Mouse (Mus musculus) fat pad, adult 2 months (tissue): ENCODE data around the gene Tfrc.
"Not testable (repeated sequence)": the region's sequence is repeated elsewhere in the genome, so short reads cannot be mapped to it uniquely, and the experiment has no call there.

Experiments used
- DNase-seq: peaks from one replicate; pipeline ENCODE4 v3.0.0-alpha.2; 2011; ENCODE audit warnings: low read depth, low spot score; ENCODE audit errors: extremely low read depth

Tfrc gene

DNA sequence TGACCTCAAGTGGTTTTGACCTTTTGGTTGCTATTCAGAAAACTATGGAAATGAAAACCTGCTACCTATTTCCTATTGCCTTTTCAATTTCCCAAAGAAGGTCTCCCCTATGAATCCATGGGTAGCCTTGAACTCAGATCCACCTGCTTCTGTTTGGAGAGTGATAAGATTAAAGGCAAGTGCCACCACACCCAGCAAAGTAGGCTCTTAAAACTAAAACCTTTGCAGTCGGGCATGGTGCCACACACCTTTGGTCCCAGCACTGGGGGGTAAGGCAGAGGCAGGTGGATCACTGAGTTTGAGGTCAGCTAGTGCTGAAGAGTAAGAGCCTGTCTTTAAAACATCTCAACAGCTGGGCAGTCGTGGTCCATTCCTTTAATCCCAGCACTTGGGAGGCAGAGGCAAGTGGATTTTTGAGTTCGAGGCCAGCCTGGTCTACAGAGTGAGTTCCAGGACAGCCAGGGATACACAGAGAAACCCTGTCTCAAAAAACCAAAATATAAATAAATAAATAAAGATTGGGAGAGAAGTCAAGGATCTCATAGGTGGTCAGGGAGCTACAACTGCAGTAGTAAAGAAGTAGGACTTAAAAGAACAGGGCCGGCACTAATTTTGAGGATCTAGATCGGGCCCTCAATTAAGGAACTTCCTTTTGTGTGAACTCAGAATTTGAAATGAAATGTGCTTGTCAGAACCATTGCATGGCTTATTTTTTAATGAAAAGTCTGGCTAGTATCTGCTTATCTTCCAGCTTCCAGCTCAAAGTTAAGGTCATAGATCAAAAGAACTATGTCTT lies 1.9 kb downstream of the Tfrc start:
- DNase-seq: no peak

DNA sequence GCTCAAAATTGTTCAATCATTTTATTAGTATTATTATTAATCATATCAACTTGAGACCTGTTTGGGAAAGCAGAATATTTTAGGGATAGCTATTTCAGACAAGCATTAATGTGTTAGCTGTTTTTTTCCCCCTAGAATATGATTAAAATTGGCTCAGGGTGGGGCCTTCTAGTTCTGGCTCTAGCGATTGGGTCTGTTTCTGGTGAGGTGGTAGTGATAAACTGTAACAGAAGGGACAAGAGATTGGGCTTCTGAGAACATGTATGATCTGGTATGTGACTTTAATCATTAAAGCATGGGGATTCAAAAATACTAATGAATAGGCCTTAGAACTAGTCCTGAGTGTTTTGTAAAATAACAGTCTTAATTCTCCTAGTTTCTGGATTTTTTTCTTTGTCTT lies 3.3 kb downstream of the Tfrc start:
- DNase-seq: no peak

DNA sequence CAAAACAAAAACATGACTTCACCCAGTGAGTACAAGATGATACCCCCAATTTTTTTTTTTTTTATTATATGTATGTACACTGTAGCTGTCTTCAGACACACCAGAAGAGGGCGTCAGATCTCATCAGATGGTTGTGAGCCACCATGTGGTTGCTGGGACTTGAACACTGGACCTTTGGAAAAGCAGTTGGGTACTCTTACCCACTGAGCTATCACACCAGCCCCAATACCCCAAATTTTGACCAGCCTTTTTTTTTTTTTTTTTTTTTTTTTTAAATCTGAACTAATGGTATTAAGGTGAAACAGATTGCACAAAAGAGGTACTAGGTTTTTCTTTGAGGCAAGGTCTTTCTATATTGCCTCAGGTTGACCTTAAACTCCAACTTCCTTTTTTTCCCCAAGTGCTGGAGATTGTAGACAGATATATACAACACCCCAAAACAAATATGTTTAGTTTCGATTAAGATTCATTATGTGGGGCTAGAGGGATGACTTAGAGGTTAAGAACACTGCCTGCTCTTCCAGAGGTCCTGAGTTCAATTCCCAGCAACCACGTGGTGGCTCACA lies 4.6 kb downstream of the Tfrc start:
- DNase-seq: no peak

GRCm38 (mm10) chr16:32614047-32614446 lies 5.3 kb downstream of the Tfrc start:
- no peak for DNase-seq

- DNase-seq: no peak
These were observed 10.2 kb downstream of the Tfrc start for GRCm38 (mm10) chr16:32618946-32619345.

DNA sequence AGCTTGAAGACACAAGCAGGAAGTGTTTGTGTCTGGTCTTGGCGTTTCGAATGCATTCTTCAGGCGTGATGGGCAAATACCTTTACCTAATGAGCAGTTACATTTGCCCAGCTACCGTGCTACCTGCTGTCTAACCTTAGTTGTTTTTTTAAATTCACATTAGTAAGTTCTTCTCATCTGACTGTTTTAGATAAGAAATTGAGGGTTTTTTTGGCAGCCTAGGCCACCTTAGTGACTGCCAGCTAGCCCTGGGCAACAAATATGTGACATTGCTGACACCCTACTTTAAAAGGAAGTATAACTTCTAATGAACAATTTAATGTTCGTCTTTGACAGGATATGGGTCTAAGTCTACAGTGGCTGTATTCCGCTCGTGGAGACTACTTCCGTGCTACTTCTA lies 19.4 kb downstream of the Tfrc start:
- no peak for DNase-seq

- DNase-seq: no peak
These were observed 23.7 kb downstream of the Tfrc start for GRCm38 (mm10) chr16:32632328-32632824.

DNA sequence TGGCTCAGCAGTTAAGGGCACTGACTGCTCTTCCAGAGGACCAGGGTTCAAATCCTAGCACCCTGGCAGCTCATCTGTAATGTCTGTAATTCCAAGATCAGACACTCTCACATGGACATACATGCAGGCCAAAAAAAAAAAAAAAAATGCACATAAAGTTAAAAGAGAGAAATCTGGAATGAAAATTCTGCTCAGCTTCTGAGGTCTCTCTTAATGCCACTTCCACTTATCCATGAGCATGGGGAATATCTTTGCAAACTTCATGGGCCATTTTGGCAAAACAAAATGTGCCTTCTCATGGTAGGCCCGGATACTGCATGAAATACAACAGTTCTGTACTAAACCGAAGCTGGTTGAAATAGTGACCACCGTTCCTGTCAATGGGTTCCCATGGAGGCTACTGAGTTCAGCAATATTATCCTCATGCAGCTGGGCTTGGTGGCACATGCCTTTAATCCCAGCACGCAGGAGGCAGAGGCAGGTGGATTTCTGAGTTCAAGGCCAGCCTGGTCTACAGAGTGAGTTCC lies 24.8 kb downstream of the Tfrc start:
- DNase-seq: no peak

DNA sequence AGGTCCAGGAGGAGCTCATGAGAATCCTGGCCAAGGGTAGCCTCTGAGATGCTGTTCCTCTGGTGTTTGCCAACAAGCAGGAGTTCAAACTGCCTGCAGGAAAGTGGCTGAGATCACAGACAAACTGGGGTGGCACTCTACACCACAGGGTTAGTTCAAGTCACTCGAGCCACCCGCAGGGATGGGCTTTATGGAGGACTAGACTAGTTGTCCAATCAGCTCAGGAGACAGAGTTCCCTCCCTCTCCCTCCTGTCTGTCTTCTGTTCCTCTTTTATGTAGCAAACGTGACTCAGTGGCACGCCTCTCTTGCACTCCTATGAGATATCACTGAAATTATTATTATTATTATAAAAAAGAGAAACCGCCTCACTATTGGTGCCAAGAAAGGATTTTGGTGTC lies 25.5 kb downstream of the Tfrc start:
- DNase-seq: no peak

DNA sequence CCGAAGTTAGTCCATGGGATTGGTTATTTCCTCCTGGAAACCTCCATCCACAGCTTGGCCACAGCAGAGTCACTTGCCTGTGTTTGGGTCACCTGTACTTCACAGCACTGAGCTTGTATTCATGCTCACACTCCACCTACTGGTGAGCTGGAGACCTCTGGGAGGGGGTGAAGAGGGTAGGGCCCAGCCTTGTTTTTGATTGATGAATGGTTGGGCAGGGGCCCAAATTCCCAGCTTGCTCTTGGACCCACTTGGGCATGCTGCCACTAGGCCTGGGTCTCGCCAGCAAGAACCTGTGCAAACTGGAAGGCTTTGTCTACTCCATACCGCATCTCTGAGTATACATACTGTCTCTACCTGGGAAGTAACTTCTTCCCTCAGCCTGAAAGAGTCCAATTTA lies 26.6 kb downstream of the Tfrc start:
- DNase-seq: no peak

DNA sequence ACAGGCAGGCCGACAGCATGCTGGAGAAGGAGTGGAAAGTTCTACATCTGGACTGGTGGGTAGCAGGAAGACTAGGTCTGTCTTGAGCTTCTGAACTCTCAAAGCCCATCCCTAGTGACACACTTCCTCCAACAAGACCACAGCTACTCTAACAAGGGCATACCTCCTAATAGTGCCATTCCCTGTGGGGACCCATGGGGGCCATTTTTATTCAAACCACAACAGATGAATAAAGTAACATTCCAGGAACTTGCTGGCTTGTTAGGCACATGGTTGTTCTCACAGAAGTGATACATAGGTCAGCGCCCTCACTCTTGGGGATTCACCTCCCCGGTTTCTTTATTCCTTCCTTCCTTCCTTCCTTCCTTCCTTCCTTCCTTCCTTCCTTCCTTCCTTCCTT lies 27.6 kb downstream of the Tfrc start:
- DNase-seq: no peak

DNA sequence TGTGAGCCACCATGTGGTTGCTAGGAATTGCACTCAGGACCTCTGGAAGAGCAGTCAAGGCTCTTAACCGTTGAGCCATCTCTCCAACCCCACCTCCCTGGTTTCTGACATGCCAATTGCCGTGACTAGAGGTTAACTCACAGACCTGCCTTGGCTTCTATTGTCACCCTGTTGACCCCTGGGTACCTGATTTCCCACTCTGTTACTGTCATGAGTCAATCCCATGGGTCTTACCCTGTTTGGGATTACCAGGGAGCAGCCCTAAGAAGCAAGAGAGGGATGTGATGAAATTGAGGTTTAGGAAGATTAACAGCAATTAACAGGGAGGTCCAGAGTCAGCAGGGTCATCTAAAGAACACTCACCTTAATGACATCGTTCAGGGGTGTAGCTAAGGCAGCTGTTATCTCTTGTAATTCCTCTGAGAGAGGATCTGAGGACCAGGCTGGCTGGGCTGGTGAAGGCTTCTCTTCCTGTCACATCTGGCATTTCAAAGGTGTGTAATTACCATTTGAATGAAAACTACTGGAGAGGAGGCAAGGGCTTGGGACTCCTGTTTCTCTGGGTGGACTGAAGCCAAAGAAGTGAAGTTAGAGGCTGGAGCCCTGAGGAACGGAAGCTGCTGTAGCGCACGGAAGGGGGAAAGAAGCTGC lies 28.3 kb downstream of the Tfrc start:
- DNase-seq: no peak

DNA sequence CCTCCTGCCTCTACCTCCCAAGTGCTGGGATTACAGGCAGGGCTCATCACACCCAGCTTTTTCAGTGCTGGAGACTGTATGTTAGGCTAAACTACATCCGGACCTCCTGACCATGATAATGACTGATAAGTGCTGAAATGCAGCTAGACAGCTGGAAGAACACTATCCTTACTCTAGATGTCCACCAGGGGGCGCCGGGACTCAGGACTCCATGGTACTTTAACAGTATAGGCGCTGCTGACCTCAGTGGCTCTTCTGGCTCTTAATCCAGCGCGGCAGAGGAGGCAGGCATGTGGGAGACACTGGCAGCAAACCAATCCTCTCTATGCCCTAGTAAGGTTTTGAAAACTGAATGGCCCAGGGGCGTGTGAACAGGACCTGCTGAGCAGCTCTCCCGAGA lies 29.8 kb downstream of the Tfrc start:
- peak; percentile 85 for DNase-seq

DNA sequence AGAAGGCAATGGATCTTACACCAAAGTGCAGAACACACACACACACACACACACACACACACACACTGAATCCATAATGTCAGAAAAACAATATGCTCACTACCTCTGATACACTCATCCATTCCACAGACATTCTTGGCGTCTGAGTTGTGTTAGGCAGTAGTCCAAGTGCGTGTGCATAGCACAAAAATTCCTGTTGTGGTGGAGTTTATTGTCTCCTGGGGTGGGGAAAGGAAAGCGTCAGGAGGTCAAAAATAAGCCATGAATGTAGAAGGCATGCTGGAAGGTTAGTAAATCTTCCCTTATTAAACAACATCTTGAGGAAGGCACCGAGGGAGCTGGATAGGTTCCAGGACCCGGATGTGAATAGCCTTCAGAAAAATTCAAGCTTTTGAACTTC lies 31.4 kb downstream of the Tfrc start:
- DNase-seq: no peak

GRCm38 (mm10) chr16:32640683-32641082 lies 32.0 kb downstream of the Tfrc start:
- not testable (repeated sequence) for DNase-seq

GRCm38 (mm10) chr16:32641440-32642219 lies 32.9 kb downstream of the Tfrc start:
- DNase-seq: peak; percentile 92

- no peak for DNase-seq
These were observed 33.6 kb downstream of the Tfrc start for GRCm38 (mm10) chr16:32642280-32642679.

DNA sequence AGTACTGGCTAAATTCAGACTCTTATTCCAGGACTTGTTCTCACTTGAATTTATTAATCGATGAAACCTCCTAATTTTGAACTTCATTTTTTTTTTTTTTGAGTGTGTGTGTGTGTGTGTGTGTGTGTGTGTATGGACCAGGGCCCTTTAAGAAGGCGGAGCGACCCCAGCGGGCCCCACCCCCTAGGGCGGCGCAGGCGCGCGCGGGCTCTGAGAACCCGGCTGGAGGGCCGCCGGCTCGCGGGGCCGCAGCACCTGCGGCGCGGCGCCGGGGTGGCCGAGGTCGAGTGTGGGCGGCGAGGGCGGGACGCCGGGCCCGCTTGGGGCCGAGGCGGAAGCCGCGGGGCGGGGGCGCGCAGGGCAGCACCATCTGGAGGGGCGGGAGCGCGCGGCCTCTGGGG lies 34.9 kb downstream of the Tfrc start, which contains the start of gene Tnk2:
Gene Tnk2 (plus strand): TSS at position 214 of the 401 bp plus-strand sequence.
- no peak for DNase-seq

GRCm38 (mm10) chr16:32644069-32644800 lies 35.5 kb downstream of the Tfrc start:
- no peak for DNase-seq

DNA sequence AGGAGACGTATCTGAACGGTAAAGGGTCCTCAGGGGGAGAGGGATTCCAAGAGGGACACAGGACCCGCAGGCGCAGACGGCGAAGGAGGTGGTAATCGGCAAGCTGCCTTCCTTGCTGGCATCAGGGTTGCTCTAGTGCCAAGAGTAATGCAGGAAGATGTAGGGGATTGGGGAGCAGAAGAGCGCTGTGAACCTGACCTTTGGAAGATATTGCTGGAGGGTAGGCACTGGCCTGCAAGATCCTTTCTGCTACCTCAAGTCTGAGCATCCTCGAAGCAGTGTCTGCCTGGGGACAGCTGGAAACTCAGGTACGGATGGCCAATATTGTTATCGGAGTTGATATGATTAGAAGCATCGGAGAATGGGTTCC lies 36.1 kb downstream of the Tfrc start:
- DNase-seq: no peak
